Mouse (Mus musculus): Measurements from ENCODE around the gene Ercc4.
A peak's percentile ranks its signal among the peaks of the same experiment; 100 is the strongest.
"Not testable (repeated sequence)": the region's sequence is repeated elsewhere in the genome, so short reads cannot be mapped to it uniquely, and the experiment has no call there.

The Ercc4 gene

GRCm38 (mm10) chr16:13109156-13109989, at the start of gene Ercc4:
Gene Ercc4 (plus strand): TSS chr16:13109684.
- peak; percentile 95 for DNase-seq (ENCODE audit: low read depth)

GRCm38 (mm10) chr16:13061113-13061512, 48.4 kb upstream of the Ercc4 start:
- DNase-seq (ENCODE audit: low read depth), result no peak

GRCm38 (mm10) chr16:13074176-13074575, 35.3 kb upstream of the Ercc4 start:
- DNase-seq (ENCODE audit: low read depth), result no peak

- peak; percentile 48 for DNase-seq (ENCODE audit: low read depth)
Observed at GRCm38 (mm10) chr16:13080161-13080560, 29.3 kb upstream of the Ercc4 start.

- no peak for DNase-seq (ENCODE audit: low read depth)
Observed at GRCm38 (mm10) chr16:13083155-13083798, 26.2 kb upstream of the Ercc4 start.

- no peak for DNase-seq (ENCODE audit: low read depth)
Observed at GRCm38 (mm10) chr16:13108356-13108755, 1.1 kb upstream of the Ercc4 start.

GRCm38 (mm10) chr16:13109990-13110595, 609 bp downstream of the Ercc4 start:
- DNase-seq (ENCODE audit: low read depth), result peak; percentile 29

GRCm38 (mm10) chr16:13114821-13115220, 5.3 kb downstream of the Ercc4 start:
- DNase-seq (ENCODE audit: low read depth), result no peak

- not testable (repeated sequence) for DNase-seq (ENCODE audit: low read depth)
Observed at GRCm38 (mm10) chr16:13115466-13115865, 6.0 kb downstream of the Ercc4 start.

GRCm38 (mm10) chr16:13117299-13117966, 7.9 kb downstream of the Ercc4 start:
- peak; percentile 80 for DNase-seq (ENCODE audit: low read depth)

- DNase-seq (ENCODE audit: low read depth), result no peak
Observed at GRCm38 (mm10) chr16:13117967-13118430, 8.5 kb downstream of the Ercc4 start.

- no peak for DNase-seq (ENCODE audit: low read depth)
Observed at GRCm38 (mm10) chr16:13118754-13119294, 9.3 kb downstream of the Ercc4 start.

- DNase-seq (ENCODE audit: low read depth), result no peak
Observed at GRCm38 (mm10) chr16:13119641-13120350, 10.3 kb downstream of the Ercc4 start.

- no peak for DNase-seq (ENCODE audit: low read depth)
Observed at GRCm38 (mm10) chr16:13125357-13125756, 15.9 kb downstream of the Ercc4 start.

- no peak for DNase-seq (ENCODE audit: low read depth)
Observed at GRCm38 (mm10) chr16:13127566-13127965, 18.1 kb downstream of the Ercc4 start.

- no peak for DNase-seq (ENCODE audit: low read depth)
Observed at GRCm38 (mm10) chr16:13130412-13130811, 20.9 kb downstream of the Ercc4 start.

- no peak for DNase-seq (ENCODE audit: low read depth)
Observed at GRCm38 (mm10) chr16:13141220-13141619, 31.7 kb downstream of the Ercc4 start.

- no peak for DNase-seq (ENCODE audit: low read depth)
Observed at GRCm38 (mm10) chr16:13143932-13144331, 34.4 kb downstream of the Ercc4 start.

- no peak for DNase-seq (ENCODE audit: low read depth)
Observed at GRCm38 (mm10) chr16:13144682-13145410, 35.4 kb downstream of the Ercc4 start.

GRCm38 (mm10) chr16:13146231-13146630, 36.7 kb downstream of the Ercc4 start:
- no peak for DNase-seq (ENCODE audit: low read depth)
